Mouse (Mus musculus) CH12.LX (cell line): ENCODE results near the gene Flnc. TPM values are rescaled to one million over a fixed set of nuclear protein-coding genes. Genes with fewer than 3 reads are reported as not detected.

Experiments used
- DNase-seq: peaks from one replicate; pipeline ENCODE4 v3.0.0-alpha.2; 2013; ENCODE audit errors: extremely low read depth
- H3K27ac ChIP-seq: 2 replicates; pipeline ENCODE4 v1.5.1; 2012; ENCODE audit warnings: low read depth, mild to moderate bottlenecking, control low read depth, moderate library complexity; ENCODE audit not compliant: insufficient read depth
- H3K27me3 ChIP-seq: replicated peaks from 2 replicates; pipeline ENCODE3; 2012; ENCODE audit warnings: inconsistent platforms
- H3K36me3 ChIP-seq, 2 experiments: replicated peaks in 1 of 2; 2 replicates each; pipeline versions ENCODE3 to v1.6.1; 2012; ENCODE audit warnings: inconsistent platforms in 1 of 2, low read length in 1 of 2, mild to moderate bottlenecking in 1 of 2, mixed read lengths in 1 of 2, moderate library complexity in 1 of 2; ENCODE audit not compliant: control insufficient read depth in 1 of 2, insufficient read depth in 1 of 2
- H3K4me1 ChIP-seq, 2 experiments: 2 replicates each; pipeline ENCODE4 v1.6.1; 2012; ENCODE audit warnings: inconsistent platforms in 1 of 2, moderate library complexity in 1 of 2; ENCODE audit not compliant: insufficient read depth in 2 of 2, control insufficient read depth in 1 of 2
- H3K4me2 ChIP-seq: 2 replicates; pipeline ENCODE4 v1.6.1; 2012; ENCODE audit warnings: low read depth, mild to moderate bottlenecking, control low read depth; ENCODE audit not compliant: poor library complexity, insufficient read depth, severe bottlenecking
- H3K4me3 ChIP-seq, 3 experiments: fragments of 150-350 bp in 1 of 3; sonication (generic) in 1 of 3; replicated peaks in 1 of 3; 2 replicates each; pipeline versions ENCODE3 to v1.5.1; 2011 to 2012; ENCODE audit warnings: low read depth in 2 of 3, low read length in 2 of 3, mild to moderate bottlenecking in 2 of 3, moderate library complexity in 2 of 3, control low read depth in 1 of 3, improper control_type of control experiment in 1 of 3, inconsistent platforms in 1 of 3, mixed read lengths in 1 of 3; ENCODE audit not compliant: poor library complexity in 1 of 3
- H3K79me2 ChIP-seq: replicated peaks from 2 replicates; pipeline ENCODE4 v1.6.1; 2012; ENCODE audit warnings: mild to moderate bottlenecking, moderate library complexity; ENCODE audit not compliant: control insufficient read depth, poor library complexity, insufficient read depth, severe bottlenecking; ENCODE audit errors: extremely low read depth
- H3K9ac ChIP-seq: 2 replicates; pipeline ENCODE4 v1.6.1; 2012; ENCODE audit warnings: low read depth, mild to moderate bottlenecking, control low read depth, moderate library complexity; ENCODE audit not compliant: insufficient read depth
- H3K9me3 ChIP-seq: replicated peaks from 2 replicates; pipeline ENCODE3; 2012; ENCODE audit warnings: low read length, inconsistent platforms, mixed read lengths
- CHD1 ChIP-seq: IDR thresholded peaks from 2 replicates; pipeline ENCODE4 v1.6.1; 2012; ENCODE audit warnings: low read depth, low read length, improper control_type of control experiment, inconsistent platforms
- E2F4 ChIP-seq: IDR thresholded peaks from 2 replicates; pipeline ENCODE4 v1.6.1; 2011; ENCODE audit warnings: low read depth, low read length, improper control_type of control experiment; ENCODE audit not compliant: insufficient replicate concordance
- EP300 ChIP-seq: IDR thresholded peaks from 2 replicates; pipeline ENCODE4 v1.6.1; 2011; ENCODE audit warnings: low read length, improper control_type of control experiment
- ETS1 ChIP-seq: conservative IDR thresholded peaks from 2 replicates; pipeline ENCODE4 v1.6.1; 2012; ENCODE audit warnings: low read depth, mild to moderate bottlenecking, inconsistent platforms, low read length, improper control_type of control experiment, moderate library complexity
- GABPA ChIP-seq: IDR thresholded peaks from 2 replicates; pipeline ENCODE4 v1.6.1; 2012; ENCODE audit warnings: low read depth, low read length, improper control_type of control experiment, inconsistent platforms; ENCODE audit not compliant: insufficient replicate concordance
- IRF4 ChIP-seq: IDR thresholded peaks from 2 replicates; pipeline ENCODE4 v1.6.1; 2014; ENCODE audit warnings: low read depth, mild to moderate bottlenecking, inconsistent platforms, low read length, improper control_type of control experiment
- JUN ChIP-seq: IDR thresholded peaks from 2 replicates; pipeline ENCODE4 v1.6.1; 2011; ENCODE audit warnings: low read depth, mild to moderate bottlenecking, low read length, improper control_type of control experiment, moderate library complexity; ENCODE audit not compliant: insufficient read depth
- JUND ChIP-seq: conservative IDR thresholded peaks from 2 replicates; pipeline ENCODE4 v1.6.1; 2011; ENCODE audit warnings: low read depth, low read length, improper control_type of control experiment
- MAX ChIP-seq: IDR thresholded peaks from 2 replicates; pipeline ENCODE4 v1.6.1; 2011; ENCODE audit warnings: low read length, improper control_type of control experiment
- MEF2A ChIP-seq: IDR thresholded peaks from 2 replicates; pipeline ENCODE4 v1.6.1; 2014; ENCODE audit warnings: low read depth, mild to moderate bottlenecking, inconsistent platforms, low read length, improper control_type of control experiment, borderline replicate concordance
- MYC ChIP-seq: IDR thresholded peaks from 2 replicates; pipeline ENCODE4 v1.6.1; 2011; ENCODE audit warnings: low read depth, mild to moderate bottlenecking, improper control_type of control experiment, low read length
- PAX5 ChIP-seq: IDR thresholded peaks from 2 replicates; pipeline ENCODE4 v1.6.1; 2012; ENCODE audit warnings: low read length, inconsistent platforms, mixed read lengths
- POLR2AphosphoS2 ChIP-seq: IDR thresholded peaks from 2 replicates; pipeline ENCODE4 v1.6.1; 2011; ENCODE audit warnings: low read depth, low read length, improper control_type of control experiment
- RCOR1 ChIP-seq: conservative IDR thresholded peaks from 2 replicates; pipeline ENCODE4 v1.6.1; 2012; ENCODE audit warnings: low read depth, mild to moderate bottlenecking, inconsistent platforms, low read length, improper control_type of control experiment
- SMC3 ChIP-seq: IDR thresholded peaks from 2 replicates; pipeline ENCODE4 v1.6.1; 2011; ENCODE audit warnings: low read depth, low read length, improper control_type of control experiment
- TBP ChIP-seq: conservative IDR thresholded peaks from 2 replicates; pipeline ENCODE4 v1.6.1; 2011; ENCODE audit warnings: low read depth, low read length, improper control_type of control experiment
- USF1 ChIP-seq: IDR thresholded peaks from 2 replicates; pipeline ENCODE4 v1.6.1; 2014; ENCODE audit warnings: low read depth, mild to moderate bottlenecking, inconsistent platforms, low read length, improper control_type of control experiment
- USF2 ChIP-seq: conservative IDR thresholded peaks from 2 replicates; pipeline ENCODE4 v1.6.1; 2011; ENCODE audit warnings: low read depth, low read length, improper control_type of control experiment
- ZC3H11A ChIP-seq: IDR thresholded peaks from 2 replicates; pipeline ENCODE4 v1.6.1; 2012; ENCODE audit warnings: low read depth, mild to moderate bottlenecking, inconsistent platforms, low read length, improper control_type of control experiment
- dilution Hi-C: fragments of 300-500 bp; cut with MboI; formaldehyde crosslinking; loops from 2 replicates; pipeline ENCODE4 v1.14.3; 2020; ENCODE audit warnings: low sequenced_read_pairs; ENCODE audit not compliant: extremely low pct_unique_long_range_greater_than_20kb, extremely low pct_ligation_motif_present
- in situ Hi-C: fragments of 300-500 bp; cut with MboI; formaldehyde crosslinking; loops from 3 replicates; pipeline ENCODE4 v1.14.3; 2019; ENCODE audit warnings: low sequenced_read_pairs, low pct_ligation_motif_present, low pct_unique_long_range_greater_than_20kb, mixed read lengths
- polyA plus RNA-seq: library from polyadenylated mRNA; unstranded; fragments of >175 nt; gene quantifications from 2 replicates; pipeline ENCODE4 v1.2.1, GENCODE M21; 2012; ENCODE audit warnings: low read depth; ENCODE audit not compliant: insufficient read length
- total RNA-seq, 2 experiments: library from RNA; depleted of rRNA; stranded (reverse); fragments of 300-350 nt in 1 of 2; fragments of >200 nt in 1 of 2; gene quantifications; 2 replicates each; pipeline ENCODE4 v1.2.3; 2012 to 2014

The Flnc gene
- total and polyA plus RNA-seq, 3 experiments, result 0.24 to 0.76 (median 0.60) TPM

DNA sequence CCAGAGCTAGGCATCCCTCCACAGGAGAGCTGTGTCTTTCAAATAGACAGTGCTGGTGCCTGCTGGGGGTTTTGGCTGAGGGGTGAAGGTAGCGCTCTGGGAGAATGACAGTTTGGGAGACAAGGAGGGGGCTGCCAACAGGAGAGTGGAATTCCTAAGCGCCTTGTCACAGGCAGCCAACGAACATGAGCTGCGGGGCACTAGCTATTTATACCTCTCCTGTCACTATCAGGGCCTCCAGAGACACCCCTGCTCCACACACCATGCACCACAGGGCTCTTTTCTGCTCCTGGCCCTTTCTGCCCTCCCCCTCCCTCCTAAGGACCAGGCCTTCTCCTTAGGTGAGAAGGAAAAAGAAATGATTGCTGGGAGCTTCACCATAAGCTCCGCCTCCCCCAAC, 1.6 kb upstream of the Flnc start:
- Histone ChIP-seq H3K9ac (no peak overlapping the region), H3K4me2 (no peak overlapping the region), H3K4me3 (no peak overlapping the region), H3K79me2 (no peaks in the 10 kb centered on the region), H3K36me3 (no peaks in the 10 kb centered on the region), H3K9me3 (peaks cover 3% of the 10 kb centered on the region), H3K4me1 (peaks cover 16 to 50% of the 10 kb centered on the region in 2 experiments), H3K27ac (no peak overlapping the region), H3K27me3 (no peaks in the 10 kb centered on the region)
- TF ChIP-seq MYC (no peak), GABPA (no peak), MAX (no peak)
- dilution Hi-C loops (no loop called here), in situ Hi-C loops (no loop called here)
- DNase-seq, result no peak

DNA sequence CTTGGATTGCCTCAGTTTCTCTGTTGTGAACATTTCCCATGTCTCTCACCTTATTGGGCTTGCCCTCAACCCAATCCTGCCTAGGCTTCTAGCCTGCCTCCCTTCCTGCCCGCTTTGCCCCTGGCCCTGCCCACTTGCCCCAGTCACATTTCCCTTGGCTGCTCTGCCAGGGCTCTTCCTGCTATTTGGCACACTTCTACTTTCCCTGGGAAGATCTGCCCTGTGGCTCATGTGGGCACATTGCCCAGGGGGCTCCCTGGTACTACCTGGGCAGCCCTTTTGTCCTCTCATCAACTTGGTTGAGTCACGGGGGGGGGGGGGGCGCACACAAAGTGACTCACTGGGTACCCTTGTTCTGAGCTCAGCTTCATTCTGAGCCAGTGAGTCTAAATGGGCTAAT, 900 bp upstream of the Flnc start:
- Histone ChIP-seq H3K4me3 (no peak overlapping the region), H3K27ac (no peak overlapping the region), H3K4me1 (peaks cover 18 to 57% of the 10 kb centered on the region in 2 experiments), H3K4me2 (no peak overlapping the region), H3K27me3 (peaks cover 2% of the 10 kb centered on the region), H3K36me3 (no peaks in the 10 kb centered on the region)
- no peak for DNase-seq
- dilution Hi-C loops (no loop called here), in situ Hi-C loops (no loop called here)
- no peak for TF ChIP-seq IRF4
- TF ChIP-seq ZC3H11A, result no peak
- TF ChIP-seq MEF2A, result no peak
- no peak for TF ChIP-seq RCOR1
- TF ChIP-seq EP300, result no peak
- no peak for TF ChIP-seq USF1
- TF ChIP-seq CHD1, result no peak
- no peak for TF ChIP-seq JUN
- TF ChIP-seq POLR2AphosphoS2, result no peak
- no peak for TF ChIP-seq MYC
- no peak for TF ChIP-seq MAX
- no peak for TF ChIP-seq TBP
- no peak for TF ChIP-seq ETS1
- no peak for TF ChIP-seq SMC3
- no peak for TF ChIP-seq JUND
- no peak for TF ChIP-seq USF2
- TF ChIP-seq PAX5, result no peak
- no peak for TF ChIP-seq E2F4
- TF ChIP-seq GABPA, result no peak
- TF ChIP-seq, all 38 proteins: peak for 0
- H3K79me2 ChIP-seq, result no peaks in the 10 kb centered on the region
- H3K9ac ChIP-seq, result no peak overlapping the region
- H3K9me3 ChIP-seq, result peaks cover 3% of the 10 kb centered on the region
